In the genomic region with DNA sequence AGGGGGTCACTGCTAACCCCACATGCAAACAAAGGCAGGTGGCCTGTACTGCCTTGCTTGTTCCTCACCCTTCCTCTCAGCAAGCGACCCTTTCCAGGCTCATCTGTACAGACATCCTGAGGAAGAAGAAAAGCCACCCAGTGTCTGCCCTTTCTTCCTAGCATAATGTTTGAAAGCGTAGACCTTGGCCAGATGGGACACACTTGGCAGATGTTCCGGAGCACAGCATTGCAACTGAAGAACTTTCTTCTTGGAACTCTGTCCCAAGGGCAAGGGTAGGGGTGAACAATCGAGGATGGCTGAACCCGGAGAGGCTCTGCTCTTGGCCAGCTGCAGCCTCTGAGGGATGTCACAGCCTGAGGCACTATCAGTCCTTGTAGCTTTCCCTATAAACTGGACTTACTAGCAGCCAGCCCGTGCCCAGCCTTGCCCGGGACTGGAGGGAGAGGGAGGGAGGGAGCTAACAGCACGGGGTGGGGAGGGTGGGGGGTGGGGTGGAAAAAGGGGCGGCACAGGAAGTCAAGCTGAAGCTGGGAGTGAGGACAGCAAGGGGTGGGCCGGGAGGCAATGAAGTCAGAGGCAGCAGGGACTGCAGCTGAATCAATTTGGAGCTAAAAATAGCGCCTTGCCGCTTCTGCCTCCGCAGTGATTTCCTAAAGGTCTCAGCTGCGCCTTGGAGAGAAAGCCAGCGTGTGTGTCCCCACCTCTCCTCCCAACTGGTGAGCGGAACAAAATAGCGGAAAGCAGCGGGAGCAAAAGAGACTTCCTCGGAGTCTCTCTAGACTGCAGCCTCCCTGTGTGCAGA, we compare ENCODE assay signal across 8 mouse cellular contexts.
DNase-seq lines count a peak whose midpoint lies in the region; ATAC-seq and TF ChIP-seq lines count a peak whose summit lies in the region.

No protein-coding gene starts in this region.

- peak overlapping the region; percentile 59 for H3K9ac ChIP-seq in hindbrain, embryonic 12.5 days
- peak overlapping the region; percentile 21; the same call in 1 of the 2 replicates for H3K9ac ChIP-seq in lung, embryonic 15.5 days

- peak overlapping the region; percentile 61 for H3K4me2 ChIP-seq in hindbrain, embryonic 12.5 days (replicated peaks)
- peak overlapping the region; percentile 66 for H3K4me2 ChIP-seq in lung, embryonic 15.5 days

- H3K36me3 ChIP-seq in hindbrain, embryonic 12.5 days: no peaks in the 10 kb centered on the region
- no peaks in the 10 kb centered on the region for H3K36me3 ChIP-seq in lung, embryonic 15.5 days

- POLR2A ChIA-PET in Patski (lab: Charles Lee): no interaction called here

- DNase-seq in Patski (ENCODE audit: low read depth, low spot score): no peak
- peak; percentile 61 to 62 for DNase-seq in cerebellum, postnatal 25 days
- DNase-seq in frontal cortex, postnatal 36 days (ENCODE audit: low spot score in 2 of 2): peak; percentile 64 to 70
- DNase-seq in layer of hippocampus, postnatal 14 days (ENCODE audit: low spot score in 2 of 2): peak; percentile 55 to 70
- peak; percentile 68 for DNase-seq in retina, embryonic 14.5 days (ENCODE audit: low spot score)
- DNase-seq in c-Kit-positive CD71-positive TER-119-positive erythroid progenitor cells, embryonic 14.5 days (ENCODE audit: low spot score): no peak

- H3K9me3 ChIP-seq in hindbrain, embryonic 12.5 days (replicated peaks): no peaks in the 10 kb centered on the region; the same call in 1 of the 2 replicates
- no peaks in the 10 kb centered on the region for H3K9me3 ChIP-seq in lung, embryonic 15.5 days

- peak overlapping the region; percentile 86 for H3K27ac ChIP-seq in hindbrain, embryonic 12.5 days
- peak overlapping the region; percentile 83 for H3K27ac ChIP-seq in lung, embryonic 15.5 days

- TF ChIP-seq CTCF in Patski (IDR thresholded peaks at IDR 0.05): no peak

- peaks cover 18% of the 10 kb centered on the region for H3K4me1 ChIP-seq in hindbrain, embryonic 12.5 days
- H3K4me1 ChIP-seq in lung, embryonic 15.5 days: peaks cover 11% of the 10 kb centered on the region; the same call in 1 of the 2 replicates

- ATAC-seq in Patski: peak; percentile 26
- ATAC-seq in hindbrain, embryonic 12.5 days (ENCODE audit: low FRiP score): peak; percentile 98
- ATAC-seq in lung, embryonic 15.5 days (ENCODE audit: borderline replicate concordance, extremely low read depth, low FRiP score, low TSS enrichment): peak; percentile 99

- WGBS in hindbrain, embryonic 12.5 days: 7% methylated on average over 19 of the region's 19 CpGs
- whole genome bisulfite sequencing in lung, embryonic 15.5 days: 7% methylated on average over 19 of the region's 19 CpGs

- peak overlapping the region; percentile 36 for H3K4me3 ChIP-seq in hindbrain, embryonic 12.5 days
- H3K4me3 ChIP-seq in lung, embryonic 15.5 days: peak overlapping the region; percentile 40

- CTCF ChIA-PET in Patski (lab: Charles Lee): no interaction called here

- H3K27me3 ChIP-seq in Patski: no peaks in the 10 kb centered on the region
- H3K27me3 ChIP-seq in hindbrain, embryonic 12.5 days: no peaks in the 10 kb centered on the region
- H3K27me3 ChIP-seq in lung, embryonic 15.5 days: no peaks in the 10 kb centered on the region

- in situ Hi-C loops in Patski (cut with MboI; ENCODE audit: low pct_unique_long_range_greater_than_20kb): no loop called here

Comparison
In these comparisons a context has a peak if more than half of its experiments do, and no peak if none do; other contexts are left out.
1. ATAC-seq: peak in every context shown above with its lines; median percentile 99 in lung, embryonic 15.5 days; 98 in hindbrain, embryonic 12.5 days; 26 in Patski.
2. DNase-seq: peak in cerebellum, postnatal 25 days (2 of 2), frontal cortex, postnatal 36 days (2 of 2), layer of hippocampus, postnatal 14 days (2 of 2) and retina, embryonic 14.5 days (single experiment); none in Patski (single experiment) and c-Kit-positive CD71-positive TER-119-positive erythroid progenitor cells, embryonic 14.5 days (single experiment).